Mouse (Mus musculus) liver, postnatal 0 days (tissue): ENCODE results near the gene Bcr. TPM values are rescaled to one million over a fixed set of nuclear protein-coding genes. Genes with fewer than 3 reads are reported as not detected.

Experiments used
- ATAC-seq: fragments of 200-750 bp; cut with Nextera tagmentation; 2 replicates; pipeline ENCODE4 v1.8.0; 2017; ENCODE audit warnings: mild to moderate bottlenecking, moderate library complexity
- DNase-seq: peaks from one replicate; pipeline ENCODE4 v3.0.0-alpha.2; 2016
- H3K27ac ChIP-seq: fragments of 300-500 bp; sonication (generic); 2 replicates; pipeline ENCODE4 v1.5.1; 2014; ENCODE audit warnings: antibody characterized with exemption, moderate library complexity, mild to moderate bottlenecking, low read depth
- H3K27me3 ChIP-seq: fragments of 300-500 bp; sonication (generic); 2 replicates; pipeline ENCODE4 v1.6.1; 2014; ENCODE audit warnings: low read length, control low read depth, mixed read lengths; ENCODE audit not compliant: insufficient read depth
- H3K36me3 ChIP-seq: fragments of 300-500 bp; sonication (generic); replicated peaks from 2 replicates; pipeline ENCODE4 v1.6.1; 2014; ENCODE audit warnings: mild to moderate bottlenecking, control low read depth, low read length, moderate library complexity, mixed read lengths; ENCODE audit not compliant: insufficient read depth
- H3K4me1 ChIP-seq: fragments of 300-500 bp; sonication (generic); 2 replicates; pipeline ENCODE4 v1.6.1; 2014; ENCODE audit warnings: antibody characterized with exemption, mild to moderate bottlenecking, control low read depth; ENCODE audit not compliant: insufficient read depth
- H3K4me2 ChIP-seq: fragments of 300-500 bp; sonication (generic); 2 replicates; pipeline ENCODE4 v1.6.1; 2014; ENCODE audit warnings: low read depth, mild to moderate bottlenecking, low read length, moderate library complexity, mixed read lengths
- H3K4me3 ChIP-seq: fragments of 300-500 bp; sonication (generic); 2 replicates; pipeline ENCODE4 v1.5.1; 2014; ENCODE audit warnings: low read depth, low read length
- H3K9ac ChIP-seq: fragments of 300-500 bp; sonication (generic); replicated peaks from 2 replicates; pipeline ENCODE4 v1.6.1; 2014; ENCODE audit warnings: mild to moderate bottlenecking, moderate library complexity
- H3K9me3 ChIP-seq: fragments of 300-500 bp; sonication (generic); 2 replicates; pipeline ENCODE4 v1.6.1; 2016; ENCODE audit warnings: mild to moderate bottlenecking, control low read depth, low read length, mixed read lengths
- CTCF ChIP-seq: sonication (generic); IDR thresholded peaks from 2 replicates; pipeline ENCODE4 v1.5.1; 2016; ENCODE audit warnings: antibody characterized with exemption, low read depth
- EP300 ChIP-seq: IDR thresholded peaks from 2 replicates; pipeline ENCODE4 v1.6.1; 2016; ENCODE audit warnings: antibody characterized with exemption, low read depth, mild to moderate bottlenecking
- WGBS: fragments of 180-500 bp; shearing (Covaris S2); extraction: QIAGEN DNeasy Blood & Tissue Kit; methylation state at CpG from one replicate; pipeline ENCODE4 v1.1.7; 2014; ENCODE audit not compliant: insufficient replicate concordance; 5-methylcytosine and 5-hydroxymethylcytosine counted together
- polyA plus RNA-seq: library from polyadenylated mRNA; unstranded; fragments of >200 nt; fragmentation: Nextera tagmentation; extraction: Ambion mirVana; gene quantifications from 2 replicates; pipeline ENCODE4 v1.2.1, GENCODE M21; 2015

The Bcr gene
- polyA plus RNA-seq, 1 experiment from 2014 or later = 3.4 TPM

DNA sequence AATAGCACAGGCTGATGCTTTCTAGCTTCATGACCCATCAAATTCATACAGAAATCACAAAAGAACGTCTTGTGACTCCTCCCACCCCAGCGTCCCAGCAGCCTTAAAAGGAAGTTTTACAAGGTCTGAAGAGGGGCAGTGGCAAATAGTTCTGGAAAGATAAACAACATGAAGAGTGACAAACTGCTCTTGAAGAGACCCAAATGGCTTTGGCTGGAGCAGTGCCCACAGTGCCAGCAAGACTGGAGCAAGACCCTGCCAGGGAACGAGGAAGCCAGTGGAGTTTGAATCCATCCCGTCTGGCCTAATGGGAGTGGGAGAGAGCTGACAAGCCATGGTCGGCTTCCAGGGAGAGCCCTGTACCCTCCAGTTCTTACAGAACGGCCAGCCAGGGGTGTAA is 126.2 kb downstream of the Bcr start:
- 46% methylated on average over 6 of the region's 6 CpGs for WGBS
- Histone ChIP-seq H3K36me3 (peaks cover 13% of the 10 kb centered on the region), H3K9ac (no peak overlapping the region), H3K4me3 (no peak overlapping the region), H3K4me2 (no peak overlapping the region), H3K27me3 (no peaks in the 10 kb centered on the region), H3K4me1 (no peaks in the 10 kb centered on the region; the same call in 1 of the 2 replicates), H3K9me3 (no peaks in the 10 kb centered on the region), H3K27ac (no peak overlapping the region)
- DNase-seq = no peak
- no peak for ATAC-seq
- TF ChIP-seq CTCF (no peak), EP300 (no peak)

DNA sequence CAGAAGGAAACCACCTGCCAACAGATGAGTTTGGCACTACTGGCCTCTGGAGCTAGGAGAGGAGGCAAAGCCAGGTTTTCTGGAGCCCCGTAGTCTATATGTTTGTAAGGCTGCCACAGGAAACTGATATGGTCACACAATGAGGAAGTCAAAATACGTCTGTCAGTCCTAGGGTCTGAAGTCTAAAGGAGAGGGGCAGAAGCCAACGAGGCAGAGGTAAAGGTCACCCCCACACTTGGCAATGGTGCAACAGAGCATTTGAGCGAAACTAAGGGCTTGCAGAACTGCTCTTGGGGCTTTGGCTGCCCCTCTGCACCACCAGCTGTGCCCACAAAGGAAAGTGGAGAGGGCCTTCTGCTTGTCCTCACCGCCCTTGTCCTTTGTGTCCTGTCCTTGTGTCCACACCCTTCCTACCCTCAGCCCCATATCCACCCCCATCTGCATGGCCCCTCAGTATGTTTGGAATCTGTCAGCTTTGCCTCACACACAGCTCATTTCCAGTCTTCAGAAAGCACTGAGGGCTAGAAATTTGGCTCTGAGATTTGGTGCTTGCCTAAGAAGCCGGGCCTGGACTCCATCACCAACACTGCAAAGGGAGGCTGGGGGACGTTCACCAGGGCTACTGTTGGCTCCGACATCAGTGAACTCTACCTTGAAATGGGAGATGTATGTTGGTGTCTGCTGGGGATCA is 127.1 kb downstream of the Bcr start:
- no peak overlapping the region for H3K4me2 ChIP-seq
- WGBS = 42% methylated on average over 8 of the region's 8 CpGs
- no peaks in the 10 kb centered on the region; the same call in 1 of the 2 replicates for H3K4me1 ChIP-seq
- peaks cover 8% of the 10 kb centered on the region for H3K36me3 ChIP-seq
- no peaks in the 10 kb centered on the region for H3K27me3 ChIP-seq
- H3K9me3 ChIP-seq = no peaks in the 10 kb centered on the region
- H3K4me3 ChIP-seq = no peak overlapping the region
- no peak overlapping the region for H3K9ac ChIP-seq
- no peak for DNase-seq
- TF ChIP-seq EP300 (no peak), CTCF (no peak)
- H3K27ac ChIP-seq = no peak overlapping the region
- ATAC-seq = no peak

DNA sequence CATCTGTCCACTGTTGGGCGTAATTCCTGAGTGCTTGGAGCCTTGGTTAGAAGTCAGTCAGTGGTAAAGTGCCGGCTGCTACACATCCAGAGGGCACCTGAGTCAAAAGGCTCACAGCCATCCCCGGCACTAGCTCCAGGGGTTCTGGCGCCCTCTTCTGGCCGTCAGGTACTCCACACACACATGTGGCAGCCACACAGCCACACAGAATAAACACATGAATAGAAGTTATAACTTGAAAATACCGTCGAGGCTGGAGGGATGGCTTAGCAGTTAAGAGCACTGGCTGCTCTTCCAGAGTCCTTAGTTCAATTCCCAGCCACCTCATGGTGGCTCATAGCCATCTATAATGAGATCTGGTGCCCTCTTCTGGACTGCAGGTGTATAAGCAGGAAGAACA is 131.3 kb downstream of the Bcr start:
- DNase-seq (no peak), ATAC-seq (no peak)
- Histone ChIP-seq H3K36me3 (no peaks in the 10 kb centered on the region), H3K9me3 (no peaks in the 10 kb centered on the region), H3K4me2 (no peak overlapping the region), H3K27me3 (no peaks in the 10 kb centered on the region), H3K9ac (no peak overlapping the region), H3K27ac (no peak overlapping the region), H3K4me1 (no peaks in the 10 kb centered on the region), H3K4me3 (no peak overlapping the region)
- TF ChIP-seq EP300 (no peak), CTCF (peak; percentile 54)
- WGBS = 61% methylated on average over 7 of the region's 7 CpGs

DNA sequence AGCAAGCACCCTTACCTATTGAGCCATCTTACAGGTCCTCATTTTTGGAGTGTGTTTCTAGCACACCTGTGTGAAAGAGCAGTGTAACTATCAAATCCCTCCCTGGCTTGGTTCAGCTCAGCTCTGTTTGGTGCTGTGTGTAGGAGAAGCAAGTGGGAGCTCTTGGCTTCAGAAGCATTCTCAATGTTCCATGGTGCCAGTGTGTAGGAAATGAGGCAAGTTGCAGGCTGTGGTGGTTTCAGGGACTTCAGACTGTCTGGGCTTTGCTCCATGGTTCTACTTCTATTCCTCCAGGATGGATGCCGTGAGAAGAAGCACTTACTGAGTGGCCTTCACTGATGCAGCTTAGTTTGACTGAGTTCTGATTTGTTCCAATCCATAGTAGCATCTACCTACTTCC is 137.4 kb downstream of the Bcr start:
- Histone ChIP-seq H3K9me3 (no peaks in the 10 kb centered on the region), H3K4me1 (no peaks in the 10 kb centered on the region), H3K27me3 (no peaks in the 10 kb centered on the region), H3K4me3 (no peak overlapping the region), H3K27ac (no peak overlapping the region), H3K9ac (no peak overlapping the region), H3K4me2 (no peak overlapping the region), H3K36me3 (no peaks in the 10 kb centered on the region)
- ATAC-seq = no peak
- DNase-seq = no peak
- TF ChIP-seq EP300 = no peak
- no peak for TF ChIP-seq CTCF
- WGBS = 77% methylated on average over 1 of the region's 1 CpGs

DNA sequence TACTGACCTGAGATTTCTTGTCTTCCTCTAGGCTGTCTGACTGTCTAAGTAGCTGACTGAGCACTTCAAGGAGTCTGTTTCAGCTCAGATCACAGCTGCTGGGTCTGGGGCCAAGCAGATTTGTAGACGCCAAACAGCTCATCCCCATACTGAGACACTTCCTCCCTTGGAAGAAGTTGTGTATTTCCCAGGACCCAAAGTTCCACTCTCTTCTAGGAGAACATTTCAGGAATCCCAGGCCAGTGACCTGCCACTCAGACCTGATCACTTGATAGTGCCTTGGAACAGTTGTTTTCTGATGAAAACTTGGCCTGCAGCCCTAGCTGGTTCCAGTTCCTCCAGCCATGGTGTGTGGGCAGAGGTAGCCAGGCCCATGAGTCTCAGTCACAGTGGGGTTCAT is 140.3 kb downstream of the Bcr start:
- ATAC-seq (no peak), DNase-seq (no peak)
- no peak overlapping the region for H3K27ac ChIP-seq
- H3K4me1 ChIP-seq = no peaks in the 10 kb centered on the region
- TF ChIP-seq EP300 (no peak), CTCF (no peak)
- H3K9me3 ChIP-seq = no peaks in the 10 kb centered on the region
- H3K4me3 ChIP-seq = no peak overlapping the region
- no peak overlapping the region for H3K9ac ChIP-seq
- 83% methylated on average over 1 of the region's 1 CpGs for WGBS
- H3K27me3 ChIP-seq = no peaks in the 10 kb centered on the region
- no peak overlapping the region for H3K4me2 ChIP-seq
- H3K36me3 ChIP-seq = no peaks in the 10 kb centered on the region

DNA sequence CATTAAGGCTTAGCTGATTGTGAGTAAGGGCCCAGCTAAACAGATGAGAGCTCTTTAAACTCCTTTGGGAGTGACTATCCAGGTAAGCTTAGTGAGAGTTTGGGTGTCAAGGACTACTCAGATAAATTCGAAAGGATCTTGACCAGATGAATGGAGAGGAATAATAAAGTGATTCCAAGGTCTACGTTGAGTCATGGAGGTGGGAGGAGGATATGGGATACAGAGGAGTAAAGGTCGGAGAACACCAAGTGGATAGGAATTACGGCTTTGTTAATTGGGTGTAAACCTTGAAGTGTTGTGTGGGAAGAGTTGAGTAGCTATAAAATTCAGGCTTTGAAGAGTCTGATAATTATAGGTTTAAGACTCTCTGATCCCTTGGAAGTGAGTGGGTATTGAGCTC is 145.8 kb downstream of the Bcr start:
- H3K36me3 ChIP-seq = no peaks in the 10 kb centered on the region
- WGBS = 66% methylated on average over 4 of the region's 4 CpGs
- no peak for TF ChIP-seq CTCF
- no peak for ATAC-seq
- H3K27me3 ChIP-seq = no peaks in the 10 kb centered on the region
- H3K9ac ChIP-seq = no peak overlapping the region
- DNase-seq = no peak
- H3K27ac ChIP-seq = no peak overlapping the region
- H3K4me3 ChIP-seq = no peak overlapping the region
- H3K9me3 ChIP-seq = no peaks in the 10 kb centered on the region
- peaks cover under 1% of the 10 kb centered on the region; the same call in 1 of the 2 replicates for H3K4me1 ChIP-seq
- no peak overlapping the region for H3K4me2 ChIP-seq
